In the genomic region with DNA sequence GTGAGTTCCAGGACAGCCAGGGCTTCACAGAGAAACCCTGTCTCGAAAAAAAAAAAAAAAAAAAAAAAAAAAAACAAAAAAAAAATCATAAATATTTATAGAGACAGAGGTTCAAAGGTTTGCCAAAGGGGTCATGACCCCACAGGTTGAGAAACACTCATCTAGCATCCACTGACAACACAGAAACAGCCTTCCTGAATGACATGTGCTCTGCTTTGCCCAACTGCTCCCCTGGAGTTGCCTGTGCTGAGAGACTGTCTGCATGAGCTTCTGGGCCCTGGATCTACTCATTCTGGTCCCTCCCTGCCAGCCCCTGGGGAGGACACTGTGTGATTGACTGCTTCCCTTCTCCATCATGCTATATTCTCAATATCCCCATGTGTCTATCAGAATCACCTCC, we compare ENCODE assay signal across 18 mouse cellular contexts.
"Had no signal": no experiment of that assay in that cellular context is flagged by ENCODE, and none has a peak within 500 bp of the region (broad histone marks: within the 10 kb centered on the region; RNA-seq: fewer than 3 reads in every experiment).

No protein-coding gene starts in this region.

- H3K27ac ChIP-seq: liver, embryonic 15.5 days; lung, embryonic 15.5 days; macrophage; midbrain, embryonic 13.5 days; midbrain, embryonic 15.5 days; neural tube, embryonic 12.5 days had no signal

- H3K27me3 ChIP-seq: liver, embryonic 15.5 days; lung, embryonic 15.5 days; megakaryocyte, embryonic 14.5 days; midbrain, embryonic 13.5 days; midbrain, embryonic 15.5 days; neural tube, embryonic 12.5 days had no signal

- H3K9me3 ChIP-seq: liver, embryonic 15.5 days; lung, embryonic 15.5 days; megakaryocyte, embryonic 14.5 days; midbrain, embryonic 13.5 days; midbrain, embryonic 15.5 days; neural tube, embryonic 12.5 days had no signal

- H3K4me2 ChIP-seq: liver, embryonic 15.5 days; lung, embryonic 15.5 days; midbrain, embryonic 11.5 days; midbrain, embryonic 13.5 days; midbrain, embryonic 15.5 days; neural tube, embryonic 12.5 days had no signal

- H3K9ac ChIP-seq: liver, embryonic 15.5 days; lung, embryonic 15.5 days; midbrain, embryonic 13.5 days; midbrain, embryonic 15.5 days; neural tube, embryonic 12.5 days had no signal

- ATAC-seq: lung, postnatal 0 days; midbrain, embryonic 13.5 days; midbrain, embryonic 15.5 days had no signal

- DNase-seq: lung, adult 2 months; lung, postnatal 14 days; lung, postnatal 36 days; right cerebral cortex, postnatal 25 days; right cerebral cortex, postnatal 4 days; spleen, adult 18-20 months; thymus, adult 18-20 months; thymus, postnatal 14 days; thymus, postnatal 36 days had no signal

- H3K36me3 ChIP-seq: liver, embryonic 15.5 days; lung, embryonic 15.5 days; midbrain, embryonic 13.5 days; midbrain, embryonic 15.5 days had no signal

- H3K4me3 ChIP-seq: liver, embryonic 15.5 days; lung, embryonic 15.5 days; megakaryocyte, embryonic 14.5 days; midbrain, embryonic 13.5 days; midbrain, embryonic 15.5 days; neural tube, embryonic 12.5 days had no signal

- H3K4me1 ChIP-seq: liver, embryonic 15.5 days; midbrain, embryonic 15.5 days had no signal
